Mouse (Mus musculus): Measurements from ENCODE around the gene Slfn8.
"Not testable (repeated sequence)": the region's sequence is repeated elsewhere in the genome, so short reads cannot be mapped to it uniquely, and the experiment has no call there.

Gene Slfn8

GRCm38 (mm10) chr11:83013356-83013755 is 7.3 kb downstream of the Slfn8 start:
- in situ Hi-C loops (cut with MboI; ENCODE audit: low sequenced_read_pairs), result loop anchor here (10.0 kb wide), 1 partner anchor 49 kb away; no protein-coding TSS in a partner anchor

- in situ Hi-C loops (cut with MboI; ENCODE audit: low sequenced_read_pairs), result no loop called here
Observed at GRCm38 (mm10) chr11:82991469-82992166, 29.0 kb downstream of the Slfn8 start, which contains the start of gene Slfn9. Gene Slfn9 (minus strand): TSS chr11:82991830.

- in situ Hi-C loops (cut with MboI; ENCODE audit: low sequenced_read_pairs), result not testable (repeated sequence)
Observed at GRCm38 (mm10) chr11:82990612-82991385, 29.8 kb downstream of the Slfn8 start.

- in situ Hi-C loops (cut with MboI; ENCODE audit: low sequenced_read_pairs), result no loop called here
Observed at GRCm38 (mm10) chr11:82989357-82989756, 31.3 kb downstream of the Slfn8 start.

GRCm38 (mm10) chr11:82987621-82988020 is 33.0 kb downstream of the Slfn8 start:
- in situ Hi-C loops (cut with MboI; ENCODE audit: low sequenced_read_pairs), result no loop called here

- in situ Hi-C loops (cut with MboI; ENCODE audit: low sequenced_read_pairs), result no loop called here
Observed at GRCm38 (mm10) chr11:82983193-82983592, 37.4 kb downstream of the Slfn8 start.

GRCm38 (mm10) chr11:82982409-82982808 is 38.2 kb downstream of the Slfn8 start:
- in situ Hi-C loops (cut with MboI; ENCODE audit: low sequenced_read_pairs), result not testable (repeated sequence)

- in situ Hi-C loops (cut with MboI; ENCODE audit: low sequenced_read_pairs), result no loop called here
Observed at GRCm38 (mm10) chr11:82973916-82974315, 46.7 kb downstream of the Slfn8 start.

- in situ Hi-C loops (cut with MboI; ENCODE audit: low sequenced_read_pairs), result no loop called here
Observed at GRCm38 (mm10) chr11:82971590-82971974, 49.0 kb downstream of the Slfn8 start.

- in situ Hi-C loops (cut with MboI; ENCODE audit: low sequenced_read_pairs), result no loop called here
Observed at GRCm38 (mm10) chr11:82970712-82971589, 49.7 kb downstream of the Slfn8 start.

GRCm38 (mm10) chr11:82962215-82962614 is 58.4 kb downstream of the Slfn8 start:
- in situ Hi-C loops (cut with MboI; ENCODE audit: low sequenced_read_pairs), result loop anchor here (10.0 kb wide), 1 partner anchor 53 kb away; no protein-coding TSS in a partner anchor

- in situ Hi-C loops (cut with MboI; ENCODE audit: low sequenced_read_pairs), result loop anchor here (10.0 kb wide), 1 partner anchor 53 kb away; no protein-coding TSS in a partner anchor
Observed at GRCm38 (mm10) chr11:82961743-82962142, 58.9 kb downstream of the Slfn8 start.

GRCm38 (mm10) chr11:82959613-82960012 is 61.0 kb downstream of the Slfn8 start:
- in situ Hi-C loops (cut with MboI; ENCODE audit: low sequenced_read_pairs), result loop anchor here (10.0 kb wide), 1 partner anchor 55 kb away; no protein-coding TSS in a partner anchor

- in situ Hi-C loops (cut with MboI; ENCODE audit: low sequenced_read_pairs), result no loop called here
Observed at GRCm38 (mm10) chr11:82956925-82957324, 63.7 kb downstream of the Slfn8 start.

GRCm38 (mm10) chr11:82954631-82955030 is 66.0 kb downstream of the Slfn8 start:
- in situ Hi-C loops (cut with MboI; ENCODE audit: low sequenced_read_pairs), result no loop called here

- in situ Hi-C loops (cut with MboI; ENCODE audit: low sequenced_read_pairs), result no loop called here
Observed at GRCm38 (mm10) chr11:82952612-82953542, 67.7 kb downstream of the Slfn8 start.

Measured in CH12F3 (cell line).